Mouse (Mus musculus): ENCODE measurements around the gene Insl3.

DNA sequence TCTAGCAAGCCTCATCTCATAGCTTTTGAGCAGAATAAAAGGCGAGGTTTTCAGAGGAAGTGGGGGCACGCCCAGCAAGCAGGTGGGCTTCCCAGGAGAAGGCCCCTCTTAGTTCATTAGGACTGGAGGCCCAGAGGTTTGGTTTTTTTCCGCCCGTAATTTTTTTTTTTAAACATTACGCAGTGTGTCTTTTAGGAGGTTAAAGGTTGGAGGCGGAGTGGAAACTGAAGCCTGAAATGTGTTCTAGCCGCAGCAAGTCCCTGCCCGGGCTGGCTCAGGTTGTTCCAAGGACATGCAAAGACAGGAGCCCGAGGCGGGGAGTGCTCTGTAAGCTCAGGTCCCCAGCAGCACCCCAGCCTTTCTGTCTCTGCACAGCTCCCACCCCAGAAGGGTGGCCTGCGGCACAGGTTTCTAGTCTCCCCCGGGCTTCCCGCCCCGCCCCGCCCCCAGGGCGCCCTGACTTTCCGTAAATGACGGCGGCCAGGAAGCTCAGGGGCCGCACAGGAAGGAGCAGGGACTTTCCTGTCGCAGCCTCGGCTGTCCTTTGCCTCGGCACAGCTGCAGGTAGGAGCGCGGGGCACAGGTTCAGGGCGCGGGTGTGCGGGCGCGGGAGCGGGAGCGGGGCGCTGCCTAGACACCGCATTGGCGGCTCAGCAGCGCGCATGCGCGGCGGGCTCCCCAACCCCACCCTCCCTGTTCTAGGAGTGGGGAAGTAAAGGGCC is 12.8 kb upstream of the Insl3 start, which contains the start of gene Jak3:
- no peak for TF ChIP-seq CTCF (IDR thresholded peaks at IDR 0.05; ENCODE audit: extremely low read depth, insufficient read depth, insufficient read length, insufficient replicate concordance)
- TF ChIP-seq POLR2A (IDR thresholded peaks at IDR 0.05; ENCODE audit: low read depth, low read length) = no peak
